Mouse (Mus musculus): ENCODE measurements at regions not wholly inside any gene's neighbourhood (a gene's known extent, or its start where the extent isn't known, plus 50 kb on each side); places are given as distances from the start of the nearest gene placed in this dataset.

DNA sequence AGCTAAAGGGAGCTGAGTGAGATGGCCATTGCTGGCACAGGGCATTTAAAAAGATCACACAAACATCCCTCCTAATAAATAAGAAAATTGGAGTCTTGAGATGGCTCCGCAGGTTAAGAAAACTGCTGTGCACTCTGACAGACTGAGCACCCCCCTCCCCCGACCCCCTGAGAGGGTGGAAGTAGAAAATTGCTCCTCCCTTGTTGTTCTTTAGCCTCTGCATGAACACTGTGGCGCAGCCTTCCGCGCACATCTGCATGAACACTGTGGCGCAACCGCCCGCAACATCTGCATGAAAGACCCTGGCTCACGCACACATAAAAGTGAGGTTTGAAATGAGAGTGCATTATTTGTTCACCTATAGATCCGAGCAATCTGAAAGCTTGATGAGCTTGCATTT is 50.2 kb upstream of the Itsn2 start:
- TF ChIP-seq CTCF (IDR thresholded peaks at IDR 0.05; ENCODE audit: low read depth, low read length) (no peak), POLR2A (IDR thresholded peaks at IDR 0.05; ENCODE audit: extremely low read depth, insufficient read depth, low read length) (no peak)

Data from liver, adult 2 months (tissue).